Comparison of ENCODE assay signal across 8 mouse cellular contexts in the genomic region with DNA sequence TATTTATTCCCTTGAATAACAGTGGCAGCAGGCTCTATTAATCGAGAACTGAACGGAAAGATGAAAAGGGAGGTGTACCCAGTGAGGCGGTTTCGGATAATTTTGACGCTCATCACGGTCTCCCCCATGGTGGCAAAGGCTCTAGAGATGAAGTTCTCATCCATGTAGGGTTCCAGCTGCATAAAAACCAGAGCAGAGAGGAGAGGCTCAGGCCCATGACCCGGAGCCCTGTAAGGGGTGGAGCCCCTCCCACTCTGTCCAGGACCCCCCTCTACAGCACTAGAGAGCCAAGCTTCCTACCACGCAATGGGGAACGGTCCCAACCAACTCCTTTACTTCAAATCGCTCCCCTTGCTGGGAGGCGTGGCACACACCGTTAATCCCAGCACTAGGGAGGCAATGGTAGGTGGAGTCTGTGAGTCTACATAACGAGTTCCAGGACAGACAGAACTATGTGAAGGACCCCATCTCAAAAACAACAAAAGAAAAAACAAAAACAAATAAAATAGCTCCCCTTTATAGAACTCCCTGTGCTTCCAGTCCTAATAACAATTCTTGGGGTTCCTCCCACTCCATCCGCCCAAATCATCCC. TPM values are rescaled to one million over a fixed set of nuclear protein-coding genes. Genes with fewer than 3 reads are reported as not detected.
DNase-seq lines count a peak whose midpoint lies in the region; ATAC-seq lines count a peak whose summit lies in the region.

No protein-coding gene starts in this region.

- peak overlapping the region; percentile 93 for H3K9ac ChIP-seq in kidney, embryonic 16.5 days (replicated peaks; ENCODE audit: low read length)
- peak overlapping the region; percentile 80 for H3K9ac ChIP-seq in hindbrain, embryonic 14.5 days
- peak overlapping the region; percentile 77 for H3K9ac ChIP-seq in midbrain, embryonic 15.5 days

- H3K4me2 ChIP-seq in kidney, embryonic 16.5 days (replicated peaks; ENCODE audit: low read depth, low read length), result peak overlapping the region; percentile 80
- H3K4me2 ChIP-seq in hindbrain, embryonic 14.5 days (replicated peaks), result peak overlapping the region; percentile 67
- H3K4me2 ChIP-seq in midbrain, embryonic 15.5 days, result peak overlapping the region; percentile 64

- H3K4me3 ChIP-seq in kidney, embryonic 16.5 days (ENCODE audit: low read length), result peak overlapping the region; percentile 80
- peak overlapping the region; percentile 64 for H3K4me3 ChIP-seq in hindbrain, embryonic 14.5 days (replicated peaks; ENCODE audit: low read length)
- peak overlapping the region; percentile 67 for H3K4me3 ChIP-seq in midbrain, embryonic 15.5 days

- H3K4me1 ChIP-seq in kidney, embryonic 16.5 days (ENCODE audit: insufficient read depth, low read length), result peaks cover 14% of the 10 kb centered on the region
- H3K4me1 ChIP-seq in hindbrain, embryonic 14.5 days (replicated peaks; ENCODE audit: control insufficient read depth, insufficient read depth, low read length), result peaks cover 12% of the 10 kb centered on the region
- peaks cover 16% of the 10 kb centered on the region for H3K4me1 ChIP-seq in midbrain, embryonic 15.5 days

- no peak for DNase-seq in kidney, postnatal 25 days
- DNase-seq in ZHBTc4 (ENCODE audit: low read depth, low spot score), result peak; percentile 45
- no peak for DNase-seq in hindbrain, embryonic 14.5 days (ENCODE audit: low spot score)
- DNase-seq in thymus, postnatal 0 days (ENCODE audit: low spot score), result no peak
- DNase-seq in MN1 (ENCODE audit: low spot score), result no peak
- no peak for DNase-seq in right cerebral cortex, postnatal 4 days

- peaks cover 38% of the 10 kb centered on the region for H3K36me3 ChIP-seq in kidney, embryonic 16.5 days (ENCODE audit: insufficient read depth, low read length)
- H3K36me3 ChIP-seq in hindbrain, embryonic 14.5 days (replicated peaks; ENCODE audit: control insufficient read depth, insufficient read depth), result peaks cover 29% of the 10 kb centered on the region
- H3K36me3 ChIP-seq in midbrain, embryonic 15.5 days (replicated peaks), result peaks cover 19% of the 10 kb centered on the region

- peak overlapping the region; percentile 93 for H3K27ac ChIP-seq in kidney, embryonic 16.5 days (ENCODE audit: low read length)
- peak overlapping the region; percentile 69; the same call in 1 of the 2 replicates for H3K27ac ChIP-seq in hindbrain, embryonic 14.5 days
- peak overlapping the region; percentile 78; the same call in 1 of the 2 replicates for H3K27ac ChIP-seq in midbrain, embryonic 15.5 days

- peak; percentile 28; the same call in 1 of the 2 replicates for ATAC-seq in kidney, embryonic 16.5 days (ENCODE audit: low FRiP score, low TSS enrichment)
- no peak for ATAC-seq in hindbrain, embryonic 14.5 days (ENCODE audit: low FRiP score)
- ATAC-seq in midbrain, embryonic 15.5 days (replicated peaks), result 0 out of 2 replicates have a peak, but pooled peaks have one; percentile 33

- WGBS in kidney, embryonic 16.5 days, result 47% methylated on average over 14 of the region's 14 CpGs
- 48% methylated on average over 14 of the region's 14 CpGs for WGBS in hindbrain, embryonic 14.5 days
- 41% methylated on average over 14 of the region's 14 CpGs for WGBS in midbrain, embryonic 15.5 days

- no peaks in the 10 kb centered on the region for H3K27me3 ChIP-seq in kidney, embryonic 16.5 days (ENCODE audit: insufficient read depth, low read length)
- no peaks in the 10 kb centered on the region for H3K27me3 ChIP-seq in hindbrain, embryonic 14.5 days (ENCODE audit: control insufficient read depth, insufficient read depth, low read length)
- no peaks in the 10 kb centered on the region for H3K27me3 ChIP-seq in midbrain, embryonic 15.5 days (replicated peaks)

- no peaks in the 10 kb centered on the region for H3K9me3 ChIP-seq in kidney, embryonic 16.5 days (ENCODE audit: low read length)
- H3K9me3 ChIP-seq in hindbrain, embryonic 14.5 days (ENCODE audit: control insufficient read depth, low read length), result no peaks in the 10 kb centered on the region
- H3K9me3 ChIP-seq in midbrain, embryonic 15.5 days, result no peaks in the 10 kb centered on the region

RNA-seq across cellular contexts. Expression of a gene that starts 0.9 kb away (rescaled TPM):
- 75.8 and 77.0 TPM in 2 replicates for polyA plus RNA-seq in kidney, embryonic 16.5 days (2015; fragmentation: Nextera tagmentation; extraction: Ambion mirVana)
- polyA plus RNA-seq in hindbrain, embryonic 14.5 days (2014; fragmentation: Nextera tagmentation; extraction: Ambion mirVana), result 66.8 and 73.1 TPM in 2 replicates
- 71.2 and 84.6 TPM in 2 replicates for polyA plus RNA-seq in midbrain, embryonic 15.5 days (2015; fragmentation: Nextera tagmentation; extraction: Ambion mirVana)
- 53.2 and 55.1 TPM in 2 replicates for polyA plus RNA-seq in thymus, postnatal 0 days (2015; fragmentation: Nextera tagmentation; extraction: Ambion mirVana)

RNA-seq across cellular contexts. Expression of a gene that starts 24.9 kb away (rescaled TPM):
- polyA plus RNA-seq in kidney, embryonic 16.5 days (2015; fragmentation: Nextera tagmentation; extraction: Ambion mirVana), result 89.6 and 92.7 TPM in 2 replicates
- polyA plus RNA-seq in hindbrain, embryonic 14.5 days (2014; fragmentation: Nextera tagmentation; extraction: Ambion mirVana), result 20.0 and 22.4 TPM in 2 replicates
- polyA plus RNA-seq in midbrain, embryonic 15.5 days (2015; fragmentation: Nextera tagmentation; extraction: Ambion mirVana), result 36.4 and 39.0 TPM in 2 replicates
- 97.8 and 99.5 TPM in 2 replicates for polyA plus RNA-seq in thymus, postnatal 0 days (2015; fragmentation: Nextera tagmentation; extraction: Ambion mirVana)

RNA-seq across cellular contexts. Expression of a gene that starts 25.3 kb away (rescaled TPM):
- polyA plus RNA-seq in kidney, embryonic 16.5 days (2015; fragmentation: Nextera tagmentation; extraction: Ambion mirVana), result 3.9 and 4.1 TPM in 2 replicates
- 0.95 and 1.5 TPM in 2 replicates for polyA plus RNA-seq in hindbrain, embryonic 14.5 days (2014; fragmentation: Nextera tagmentation; extraction: Ambion mirVana)
- polyA plus RNA-seq in midbrain, embryonic 15.5 days (2015; fragmentation: Nextera tagmentation; extraction: Ambion mirVana), result 2.0 and 2.4 TPM in 2 replicates
- polyA plus RNA-seq in thymus, postnatal 0 days (2015; fragmentation: Nextera tagmentation; extraction: Ambion mirVana), result 10.8 and 11.9 TPM in 2 replicates

RNA-seq across cellular contexts. Expression of a gene that starts 54.3 kb away (rescaled TPM):
- 42.9 and 45.7 TPM in 2 replicates for polyA plus RNA-seq in kidney, embryonic 16.5 days (2015; fragmentation: Nextera tagmentation; extraction: Ambion mirVana)
- 38.0 and 40.8 TPM in 2 replicates for polyA plus RNA-seq in hindbrain, embryonic 14.5 days (2014; fragmentation: Nextera tagmentation; extraction: Ambion mirVana)
- polyA plus RNA-seq in midbrain, embryonic 15.5 days (2015; fragmentation: Nextera tagmentation; extraction: Ambion mirVana), result 45.2 and 47.7 TPM in 2 replicates
- 83.0 and 92.5 TPM in 2 replicates for polyA plus RNA-seq in thymus, postnatal 0 days (2015; fragmentation: Nextera tagmentation; extraction: Ambion mirVana)
